8 mouse cellular contexts compared by ENCODE assay signal in the genomic region with DNA sequence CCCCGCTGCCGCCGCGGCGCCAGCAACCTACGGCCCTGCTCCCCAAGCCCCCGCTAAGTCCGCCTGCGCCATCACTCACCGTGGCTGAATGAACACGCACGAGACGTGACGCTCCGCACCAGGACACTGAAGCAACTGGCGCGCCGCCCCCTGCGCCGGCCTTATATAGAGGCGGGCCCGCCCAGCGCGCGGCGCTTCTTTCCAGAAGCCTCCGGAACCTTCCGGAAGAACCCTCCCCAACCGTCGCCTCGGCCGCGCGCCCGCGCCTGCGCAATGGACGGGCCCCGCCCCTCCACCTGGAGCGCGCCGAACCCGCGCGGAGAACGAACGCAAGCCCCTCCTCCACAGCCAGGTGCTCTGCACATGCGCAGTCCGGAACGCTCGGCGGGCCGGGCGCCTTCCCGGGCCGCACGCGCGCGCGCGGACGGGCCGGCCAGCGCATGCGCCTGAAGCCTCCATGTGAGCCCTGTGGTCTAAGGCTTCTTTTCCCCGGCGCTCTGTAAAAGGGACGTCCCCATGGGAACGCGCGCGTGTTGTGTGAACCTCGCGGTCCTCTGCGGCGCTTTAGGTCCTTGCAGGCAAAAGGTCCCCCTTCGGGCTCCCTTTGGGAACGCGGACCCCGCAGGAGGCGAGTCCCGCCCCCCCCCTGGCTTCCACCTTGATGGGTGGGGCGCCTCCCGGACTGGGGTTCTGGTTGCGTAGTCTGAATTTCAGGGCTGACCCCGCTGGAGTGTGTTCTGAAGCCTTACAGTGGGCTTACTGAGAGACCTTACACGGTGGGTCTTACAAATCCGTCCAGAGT. TPM values are rescaled to one million over a fixed set of nuclear protein-coding genes. Genes with fewer than 3 reads are reported as not detected.
DNase-seq lines count a peak whose midpoint lies in the region; TF ChIP-seq lines count a peak whose summit lies in the region.

No protein-coding gene starts in this region.

- intact Hi-C loops in gastrocnemius, adult 2 months (cut with DNase I), result loop anchor here (2.0 kb wide), 1 partner anchor 96 kb away; the partner anchor contains the start of gene Dync1h1

- H3K36me3 ChIP-seq in megakaryocyte, embryonic 14.5 days (replicated peaks; ENCODE audit: low read length), result peaks cover 30% of the 10 kb centered on the region

- H3K27me3 ChIP-seq in megakaryocyte, embryonic 14.5 days (replicated peaks), result no peaks in the 10 kb centered on the region

- no peaks in the 10 kb centered on the region for H3K9me3 ChIP-seq in megakaryocyte, embryonic 14.5 days

- TF ChIP-seq CTCF in gastrocnemius, adult 2 months (IDR thresholded peaks at IDR 0.05), result no peak

- peak; percentile 85 for DNase-seq in WW6 (ENCODE audit: low read depth, low spot score)
- DNase-seq in cerebellum, postnatal 4 days (ENCODE audit: low spot score in 2 of 2), result peak; percentile 98 to 99
- DNase-seq in gastrocnemius, adult 2 months, result peak; percentile 99
- DNase-seq in hindlimb bud, embryonic 11.5 days (ENCODE audit: extremely low spot score, low read depth, low spot score), result peak; percentile 81
- DNase-seq in left cerebral cortex, adult 8-10 months (ENCODE audit: low spot score in 2 of 2), result peak; percentile 94 to 96
- DNase-seq in right cerebral cortex, postnatal 10 days (ENCODE audit: low spot score in 2 of 2), result peak; percentile 98 to 99
- peak; percentile 99 for DNase-seq in urinary bladder, postnatal 25 days (ENCODE audit: low spot score)

- H3K4me1 ChIP-seq in megakaryocyte, embryonic 14.5 days, result peaks cover 63% of the 10 kb centered on the region

- peak overlapping the region; percentile 100 for H3K4me3 ChIP-seq in gastrocnemius, adult 2 months
- H3K4me3 ChIP-seq in megakaryocyte, embryonic 14.5 days (replicated peaks), result peak overlapping the region; percentile 96

- peak overlapping the region; percentile 97 for H3K27ac ChIP-seq in gastrocnemius, adult 2 months

RNA-seq across cellular contexts. Expression of gene Hsp90aa1, which starts 6.2 kb away (rescaled TPM):
- 10 to 100 TPM; 45.5 to 89.1 TPM for total RNA-seq in gastrocnemius, adult 2 months (2021)
- total RNA-seq in left cerebral cortex, adult 8-10 months (2022), result 1,000 to 10,000 TPM in 3 of 4 experiments, 100 to 1,000 TPM in 1; 977 to 1,063 (median 1,024) TPM
- 14.0 and 99.4 TPM in 2 replicates for polyA plus RNA-seq in megakaryocyte, embryonic 14.5 days (2012; ENCODE audit: insufficient read depth, low replicate concordance)

RNA-seq across cellular contexts. Expression of gene 1700001K19Rik, which starts 14.0 kb away (rescaled TPM):
- not detected for total RNA-seq in gastrocnemius, adult 2 months (2021)
- not detected for total RNA-seq in left cerebral cortex, adult 8-10 months (2022)
- polyA plus RNA-seq in megakaryocyte, embryonic 14.5 days (2012; ENCODE audit: insufficient read depth, low replicate concordance), result not detected in 2 replicates

RNA-seq across cellular contexts. Expression of gene Wdr20, which starts 41.4 kb away (rescaled TPM):
- total RNA-seq in gastrocnemius, adult 2 months (2021), result 10 to 100 TPM; 18.9 to 22.0 TPM
- 10 to 100 TPM; 44.9 to 50.4 (median 47.1) TPM for total RNA-seq in left cerebral cortex, adult 8-10 months (2022)
- polyA plus RNA-seq in megakaryocyte, embryonic 14.5 days (2012; ENCODE audit: insufficient read depth, low replicate concordance), result 13.1 and 45.3 TPM in 2 replicates

Comparison
In these comparisons a context has a peak if more than half of its experiments do, and no peak if none do; other contexts are left out.
1. Peak in every context shown above with its lines: DNase-seq, H3K4me3 ChIP-seq and H3K27ac ChIP-seq.
2. RNA of gene Hsp90aa1, which starts 6.2 kb away (total RNA-seq): 977 to 1,063 TPM in left cerebral cortex, adult 8-10 months; 45.5 to 89.1 TPM in gastrocnemius, adult 2 months; every median in the first group is over 10 times any median in the second.